Mouse (Mus musculus) spleen, adult 2 months (tissue): ENCODE data around the gene Ap2s1. TPM values are rescaled to one million over a fixed set of nuclear protein-coding genes. Genes with fewer than 3 reads are reported as not detected.

Experiments
- DNase-seq, 2 experiments: peaks; one replicate each; pipeline versions ENCODE4 v3.0.0 to v3.0.0-alpha.2; 2012 to 2021; ENCODE audit warnings: low spot score in 2 of 2, low read depth in 1 of 2
- H3K27ac ChIP-seq: fragments of 200-500 bp; 2 replicates; pipeline ENCODE4 v1.5.1; 2012; ENCODE audit warnings: low read length, inconsistent platforms; ENCODE audit not compliant: insufficient read depth
- H3K27me3 ChIP-seq: fragments of 200-500 bp; 2 replicates; pipeline ENCODE4 v1.6.1; 2012; ENCODE audit warnings: mild to moderate bottlenecking, moderate library complexity, low read length, inconsistent platforms; ENCODE audit not compliant: control insufficient read depth, insufficient read depth
- H3K36me3 ChIP-seq: fragments of 200-500 bp; 2 replicates; pipeline ENCODE4 v1.6.1; 2012; ENCODE audit warnings: mild to moderate bottlenecking, low read length, inconsistent platforms; ENCODE audit not compliant: control insufficient read depth, insufficient read depth
- H3K4me1 ChIP-seq: fragments of 200-500 bp; 2 replicates; pipeline ENCODE4 v1.6.1; 2011; ENCODE audit warnings: inconsistent platforms; ENCODE audit not compliant: control insufficient read depth, insufficient read depth, insufficient read length
- H3K4me3 ChIP-seq: fragments of 200-500 bp; 2 replicates; pipeline ENCODE4 v1.5.1; 2011; ENCODE audit warnings: mild to moderate bottlenecking, inconsistent platforms; ENCODE audit not compliant: insufficient read depth, insufficient read length; ENCODE audit errors: extremely low read depth
- CTCF ChIP-seq: fragments of 200-500 bp; IDR thresholded peaks from 2 replicates; pipeline ENCODE4 v1.5.1; 2011; ENCODE audit warnings: mild to moderate bottlenecking, inconsistent platforms; ENCODE audit not compliant: insufficient read depth, insufficient read length, insufficient replicate concordance; ENCODE audit errors: extremely low read depth
- POLR2A ChIP-seq: fragments of 200-500 bp; IDR thresholded peaks from 2 replicates; pipeline ENCODE4 v1.6.1; 2011; ENCODE audit warnings: low read depth, low read length, inconsistent platforms
- WGBS: fragments of 180-500 bp; shearing (Covaris S2); methylation state at CpG from one replicate; pipeline ENCODE4 v1.1.7; 2018; 5-methylcytosine and 5-hydroxymethylcytosine counted together
- polyA plus RNA-seq: library from polyadenylated mRNA; depleted of rRNA; stranded (reverse); fragments of >200 nt; gene quantifications from 2 replicates; pipeline ENCODE4 v1.2.3, GENCODE M21; 2012

Ap2s1 gene
- polyA plus RNA-seq, 1 experiment, result 159 TPM

DNA sequence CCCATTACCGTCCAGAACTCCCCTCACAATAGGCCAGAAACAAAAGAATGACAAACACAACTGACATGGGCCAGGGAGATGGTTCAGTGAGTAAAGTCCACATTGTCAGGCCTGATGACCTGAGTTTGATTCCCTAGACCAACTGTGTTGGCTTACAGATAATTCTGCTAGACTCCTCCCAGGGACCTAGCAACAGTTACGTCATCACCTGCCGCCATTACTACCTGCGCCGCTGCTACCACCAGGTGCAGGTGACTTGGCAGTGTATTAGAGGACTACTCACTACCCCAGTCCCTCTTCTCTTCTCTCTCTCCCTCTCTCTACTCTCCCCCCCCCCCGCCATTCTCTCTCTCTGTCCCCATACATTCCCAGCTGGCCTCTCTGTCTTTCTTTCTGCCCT, 7.4 kb upstream of the Ap2s1 start:
- Histone ChIP-seq H3K27ac (no peak overlapping the region), H3K27me3 (no peaks in the 10 kb centered on the region), H3K4me3 (no peak overlapping the region), H3K36me3 (no peaks in the 10 kb centered on the region), H3K4me1 (peaks cover 16% of the 10 kb centered on the region; the same call in 1 of the 2 replicates)
- DNase-seq, result no peak
- WGBS, result 98% methylated on average over 6 of the region's 6 CpGs
- TF ChIP-seq CTCF (no peak), POLR2A (no peak)

DNA sequence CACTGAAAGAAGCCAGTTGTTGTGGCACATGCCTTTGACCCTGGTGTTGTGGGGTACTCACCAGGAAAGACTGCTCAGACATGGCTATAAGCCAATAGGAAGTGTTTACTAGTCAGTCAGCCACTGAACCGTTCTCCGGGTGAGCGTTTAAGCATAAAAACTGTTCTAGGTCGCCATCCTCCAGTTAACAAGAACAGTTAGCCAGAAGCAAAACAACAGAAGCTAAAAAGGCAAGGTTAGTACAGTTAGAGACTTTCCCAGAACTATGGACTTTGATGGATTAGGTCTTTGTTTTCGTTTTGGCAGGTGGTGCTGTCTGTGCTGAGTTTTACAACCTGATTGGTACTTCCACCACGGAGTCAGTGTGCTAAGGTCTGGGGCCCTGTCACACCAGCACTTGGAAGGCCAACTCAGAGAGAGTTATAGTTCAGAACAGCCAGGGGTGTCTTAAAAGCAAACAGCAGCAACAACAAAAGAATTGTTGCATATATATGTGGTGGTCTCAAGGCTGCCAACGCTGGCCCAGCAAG, 6.3 kb upstream of the Ap2s1 start:
- H3K4me3 ChIP-seq, result no peak overlapping the region
- H3K36me3 ChIP-seq, result no peaks in the 10 kb centered on the region
- no peak for TF ChIP-seq CTCF
- no peak for TF ChIP-seq POLR2A
- DNase-seq, result no peak
- peak overlapping the region; percentile 65 for H3K27ac ChIP-seq
- WGBS, result 23% methylated on average over 7 of the region's 7 CpGs
- H3K4me1 ChIP-seq, result peaks cover 16% of the 10 kb centered on the region; the same call in 1 of the 2 replicates
- H3K27me3 ChIP-seq, result no peaks in the 10 kb centered on the region

DNA sequence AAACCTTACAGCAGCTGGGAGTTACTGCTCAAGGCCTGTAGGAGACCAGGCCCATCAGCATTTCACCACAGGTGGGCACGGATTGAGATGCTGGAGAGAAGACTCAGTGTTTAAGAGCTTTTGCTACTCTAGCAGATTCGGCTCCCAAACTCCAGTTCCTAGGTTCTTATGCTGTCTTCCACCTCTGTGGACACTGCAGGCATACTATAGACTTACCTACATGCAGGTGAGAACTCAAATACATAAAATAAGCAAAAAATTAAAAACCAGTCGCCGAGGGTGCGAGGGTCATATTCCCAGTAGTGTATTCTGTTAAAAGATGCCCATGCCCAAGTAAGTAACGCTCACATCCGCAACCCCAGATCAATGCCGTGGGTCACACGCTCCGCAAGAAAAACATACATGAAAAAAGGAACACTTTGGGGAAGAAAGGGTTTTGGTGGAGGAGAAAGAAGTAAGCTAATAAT, 571 bp upstream of the Ap2s1 start:
- no peak overlapping the region for H3K4me3 ChIP-seq
- H3K27ac ChIP-seq, result no peak overlapping the region
- TF ChIP-seq POLR2A (no peak), CTCF (no peak)
- no peaks in the 10 kb centered on the region for H3K36me3 ChIP-seq
- peaks cover 7% of the 10 kb centered on the region; the same call in 1 of the 2 replicates for H3K4me1 ChIP-seq
- no peaks in the 10 kb centered on the region for H3K27me3 ChIP-seq
- no peak for DNase-seq
- WGBS, result 56% methylated on average over 10 of the region's 10 CpGs

DNA sequence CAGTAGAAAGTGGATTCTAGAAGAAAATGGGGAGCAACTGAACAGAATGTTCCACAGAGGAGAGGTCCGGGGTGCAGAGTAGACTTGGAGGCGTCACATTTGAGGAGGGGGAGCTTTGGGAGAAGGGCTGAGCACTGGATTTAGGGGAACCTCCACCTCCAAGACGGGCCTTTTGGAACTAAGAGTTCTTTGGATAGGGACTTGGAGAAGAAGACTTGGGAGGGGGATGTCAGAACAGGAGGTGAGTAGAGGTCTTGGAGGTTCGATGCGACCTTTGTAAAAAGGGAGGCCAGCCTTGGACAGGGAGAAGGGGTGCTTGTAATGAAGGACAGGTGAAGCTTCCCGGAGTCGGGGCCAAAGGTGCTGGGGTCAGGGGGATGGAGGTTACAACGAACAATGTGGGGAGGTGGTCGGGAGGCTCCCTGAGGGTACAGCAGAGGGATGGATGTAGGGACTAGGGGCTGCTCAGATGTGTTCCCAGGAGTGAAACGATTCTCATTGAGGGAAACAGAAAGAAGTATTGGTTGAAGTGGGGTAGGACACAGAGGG, 920 bp downstream of the Ap2s1 start:
- Histone ChIP-seq H3K27me3 (no peaks in the 10 kb centered on the region), H3K4me1 (peaks cover 7% of the 10 kb centered on the region; the same call in 1 of the 2 replicates), H3K4me3 (peak overlapping the region; percentile 92; the same call in 1 of the 2 replicates), H3K36me3 (peaks cover 6% of the 10 kb centered on the region), H3K27ac (no peak overlapping the region)
- TF ChIP-seq CTCF, result no peak
- TF ChIP-seq POLR2A, result no peak
- DNase-seq, result no peak
- 35% methylated on average over 10 of the region's 10 CpGs for WGBS

DNA sequence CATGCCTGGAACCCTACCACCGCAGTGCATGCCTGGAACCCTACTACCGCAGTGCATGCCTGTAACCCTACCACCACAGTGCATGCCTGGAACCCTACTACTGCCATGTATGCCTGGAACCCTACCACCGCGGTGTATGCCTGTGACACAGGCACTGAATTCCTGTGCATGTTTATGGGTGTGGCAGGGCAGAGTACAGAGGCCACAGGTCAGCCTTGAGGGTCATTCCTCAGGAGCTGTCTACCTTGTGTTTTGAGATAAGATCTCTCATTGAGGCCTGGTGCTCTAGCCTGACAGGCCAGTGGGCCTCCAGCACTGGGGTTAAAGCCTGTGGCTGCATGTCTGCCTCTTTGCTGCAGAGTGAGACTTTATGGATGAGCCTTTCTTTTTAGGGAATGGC, 7.2 kb downstream of the Ap2s1 start:
- WGBS, result 97% methylated on average over 4 of the region's 4 CpGs
- Histone ChIP-seq H3K36me3 (peaks cover 25% of the 10 kb centered on the region), H3K4me3 (no peak overlapping the region), H3K27ac (no peak overlapping the region), H3K27me3 (no peaks in the 10 kb centered on the region), H3K4me1 (no peaks in the 10 kb centered on the region)
- TF ChIP-seq CTCF (no peak), POLR2A (no peak)
- no peak for DNase-seq

DNA sequence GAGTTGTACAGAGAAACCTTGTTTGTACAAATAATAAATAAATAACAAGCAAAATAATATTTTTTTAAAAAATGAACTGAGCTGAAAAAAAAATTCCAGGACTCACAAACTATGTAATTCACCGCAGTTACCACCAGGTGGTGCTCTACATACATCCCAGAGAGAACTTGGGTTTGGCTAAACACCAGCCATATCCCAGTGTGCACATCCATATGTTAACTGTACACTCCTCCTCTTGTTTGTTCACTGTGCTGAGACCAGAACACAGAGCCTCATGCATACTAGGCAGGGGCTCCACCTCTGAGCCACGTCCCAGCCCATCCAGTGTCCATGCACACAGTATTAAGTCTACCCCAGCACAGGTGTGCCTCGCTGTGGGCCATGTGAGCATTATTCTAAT, 7.9 kb downstream of the Ap2s1 start:
- peak; percentile 35 to 39 for DNase-seq
- peaks cover 25% of the 10 kb centered on the region for H3K36me3 ChIP-seq
- no peak overlapping the region for H3K4me3 ChIP-seq
- 65% methylated on average over 3 of the region's 3 CpGs for WGBS
- H3K27me3 ChIP-seq, result no peaks in the 10 kb centered on the region
- peak; percentile 30; the same call in 1 of the 2 replicates for TF ChIP-seq CTCF
- TF ChIP-seq POLR2A, result no peak
- H3K27ac ChIP-seq, result no peak overlapping the region
- H3K4me1 ChIP-seq, result no peaks in the 10 kb centered on the region

DNA sequence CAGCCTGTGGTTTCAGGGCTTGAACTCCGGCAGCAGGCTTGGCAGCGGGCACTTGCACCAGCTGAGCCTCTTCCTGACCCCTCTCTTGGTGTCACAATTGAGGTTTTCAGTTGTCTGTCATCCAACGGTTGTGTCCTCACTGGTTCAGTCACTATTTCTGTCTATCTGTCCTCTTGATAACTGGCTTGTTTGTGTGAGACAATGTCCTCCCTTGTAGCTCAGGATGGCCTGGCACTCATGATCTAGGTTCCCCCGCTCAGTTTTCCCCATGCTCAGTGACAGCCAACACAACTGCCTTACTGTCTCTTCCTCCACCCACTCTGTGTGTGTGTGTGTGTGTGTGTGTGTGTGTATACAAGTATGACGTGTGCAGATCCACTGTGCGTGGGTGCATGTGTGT, 9.4 kb downstream of the Ap2s1 start:
- H3K27ac ChIP-seq, result no peak overlapping the region
- DNase-seq, result no peak
- no peak overlapping the region for H3K4me3 ChIP-seq
- 85% methylated on average over 6 of the region's 6 CpGs for WGBS
- no peak for TF ChIP-seq CTCF
- TF ChIP-seq POLR2A, result no peak
- H3K4me1 ChIP-seq, result no peaks in the 10 kb centered on the region
- no peaks in the 10 kb centered on the region for H3K27me3 ChIP-seq
- H3K36me3 ChIP-seq, result peaks cover 25% of the 10 kb centered on the region
